Mouse (Mus musculus): Measurements from ENCODE around the gene Dus2. TPM values are rescaled to one million over a fixed set of nuclear protein-coding genes. Genes with fewer than 3 reads are reported as not detected.
A peak's percentile ranks its signal among the peaks of the same experiment; 100 is the strongest.

The Dus2 gene
- polyA plus RNA-seq, 1 experiment from 2014 or later: 27.3 TPM

- Histone ChIP-seq H3K27me3 (no peaks in the 10 kb centered on the region), H3K9me3 (no peaks in the 10 kb centered on the region), H3K36me3 (peaks cover 53% of the 10 kb centered on the region), H3K4me1 (no peaks in the 10 kb centered on the region), H3K4me3 (no peak overlapping the region), H3K4me2 (replicated peaks) (no peak overlapping the region), H3K9ac (no peak overlapping the region), H3K27ac (no peak overlapping the region)
- 91% methylated on average over 9 of the region's 9 CpGs for WGBS
- ATAC-seq (ENCODE audit: low FRiP score, low read depth): no peak
Observed at GRCm38 (mm10) chr8:106052510-106053089, 61.5 kb downstream of the Dus2 start.

- H3K4me3 ChIP-seq: no peak overlapping the region
- WGBS: 45% methylated on average over 6 of the region's 6 CpGs
- no peak overlapping the region for H3K9ac ChIP-seq
- no peaks in the 10 kb centered on the region for H3K27me3 ChIP-seq
- no peak overlapping the region for H3K27ac ChIP-seq
- peaks cover 10% of the 10 kb centered on the region for H3K4me1 ChIP-seq
- H3K4me2 ChIP-seq (replicated peaks): no peak overlapping the region
- no peaks in the 10 kb centered on the region for H3K9me3 ChIP-seq
- H3K36me3 ChIP-seq: peaks cover 44% of the 10 kb centered on the region
- ATAC-seq (ENCODE audit: low FRiP score, low read depth): no peak
Observed at GRCm38 (mm10) chr8:106054190-106054811, 63.2 kb downstream of the Dus2 start.

DNA sequence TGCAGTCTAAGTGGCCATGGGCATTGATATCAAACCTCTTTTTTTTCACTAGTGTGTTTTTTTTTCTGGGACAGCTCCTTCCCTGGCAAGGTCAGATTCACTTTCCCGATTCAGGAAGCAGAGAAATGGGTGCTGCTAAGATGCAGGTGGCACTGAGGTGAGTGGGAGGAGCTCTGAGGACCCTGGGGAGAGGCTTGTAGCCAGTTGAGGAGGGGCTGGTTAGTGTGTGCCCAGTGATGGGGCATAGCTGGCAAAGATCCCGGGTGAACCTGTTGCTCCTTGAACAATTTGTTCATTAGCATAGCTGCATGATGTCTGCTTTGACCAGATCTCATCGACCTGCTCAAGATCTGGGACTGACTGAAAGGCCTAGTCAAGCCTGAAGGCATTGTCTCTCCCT, 63.9 kb downstream of the Dus2 start:
- Histone ChIP-seq H3K9ac (no peak overlapping the region), H3K4me1 (peaks cover 10% of the 10 kb centered on the region), H3K27ac (no peak overlapping the region), H3K27me3 (no peaks in the 10 kb centered on the region), H3K9me3 (no peaks in the 10 kb centered on the region), H3K36me3 (peaks cover 43% of the 10 kb centered on the region), H3K4me3 (no peak overlapping the region), H3K4me2 (replicated peaks) (no peak overlapping the region)
- 60% methylated on average over 3 of the region's 3 CpGs for whole genome bisulfite sequencing
- no peak for ATAC-seq (ENCODE audit: low FRiP score, low read depth)

DNA sequence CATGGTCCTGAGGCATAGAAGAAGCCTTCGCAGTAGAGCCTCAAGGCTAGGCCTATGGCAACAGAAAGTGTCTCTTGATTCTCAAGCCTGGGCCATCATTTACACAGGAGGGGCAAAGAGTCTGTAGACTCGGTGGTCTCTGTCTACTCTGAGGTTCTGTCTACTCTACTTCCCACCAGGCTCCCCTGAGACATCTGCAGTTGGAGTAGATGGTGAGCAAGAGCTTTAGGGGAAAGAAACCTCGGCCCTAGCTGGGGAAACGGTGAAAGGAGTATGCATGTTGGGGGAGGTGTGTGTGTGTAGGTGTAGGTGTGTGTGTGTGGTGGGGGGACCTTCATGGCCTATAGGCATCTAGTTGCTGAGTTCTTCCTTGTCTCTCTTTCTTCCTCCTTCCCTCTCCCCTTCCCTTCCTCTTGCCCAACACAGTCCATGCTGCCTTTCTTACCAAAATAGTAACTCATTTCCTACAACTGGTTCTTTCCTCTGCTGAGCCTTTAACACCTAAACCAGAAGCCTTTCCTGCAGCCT, 65.4 kb downstream of the Dus2 start:
- Histone ChIP-seq H3K27ac (no peak overlapping the region), H3K9ac (no peak overlapping the region), H3K27me3 (no peaks in the 10 kb centered on the region), H3K4me3 (no peak overlapping the region), H3K9me3 (no peaks in the 10 kb centered on the region), H3K4me1 (peaks cover 21% of the 10 kb centered on the region), H3K4me2 (replicated peaks) (no peak overlapping the region), H3K36me3 (peaks cover 28% of the 10 kb centered on the region)
- 86% methylated on average over 4 of the region's 4 CpGs for WGBS
- ATAC-seq (ENCODE audit: low FRiP score, low read depth): no peak

DNA sequence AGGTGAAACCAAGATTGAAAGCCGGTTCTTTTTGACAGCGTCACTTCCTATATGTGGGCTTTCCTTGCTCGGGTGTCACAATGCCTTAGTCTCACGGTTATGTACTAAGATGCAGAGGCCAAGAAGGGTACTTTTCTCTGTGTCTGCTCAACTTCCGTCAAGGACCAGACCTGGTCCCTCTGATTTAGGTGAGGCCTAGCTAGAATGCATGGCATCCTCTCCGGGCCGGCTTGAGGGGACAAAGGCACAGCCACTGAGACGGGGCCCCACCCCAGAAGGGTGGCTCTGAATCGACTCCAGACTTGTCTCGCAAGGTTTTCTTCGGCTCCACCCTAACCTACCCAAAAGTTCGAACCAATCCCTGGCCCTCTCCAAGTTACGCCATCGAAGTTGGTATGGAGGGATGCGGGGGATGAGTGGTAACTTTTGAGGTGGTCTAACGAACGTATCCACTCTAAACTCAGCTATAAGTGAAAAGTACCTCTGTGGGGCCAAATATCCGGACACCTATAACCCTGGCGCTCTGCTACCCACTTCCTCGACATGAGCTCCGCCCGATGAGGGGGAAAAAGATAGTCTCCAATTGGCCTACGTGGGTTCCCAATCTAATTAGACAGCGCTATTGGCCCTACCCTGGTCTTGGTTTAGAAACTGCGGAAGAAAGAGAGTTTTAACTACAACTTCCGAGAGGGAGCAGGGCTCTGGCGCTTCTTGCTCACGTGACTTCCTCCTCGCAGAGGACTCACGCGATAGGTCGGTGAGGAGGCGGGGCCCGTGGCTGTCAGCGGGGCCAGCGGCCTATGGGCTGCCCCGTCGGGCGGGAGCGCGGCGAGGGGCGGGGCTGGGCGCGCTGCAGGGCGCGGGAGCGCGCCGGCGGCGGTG, 67.8 kb downstream of the Dus2 start, which contains the start of gene Nfatc3:
TSS of gene Nfatc3 (plus strand) at position 110 of the 882 bp plus-strand sequence.
- Histone ChIP-seq H3K9ac (peak within 1 kb of the TSS; percentile 92), H3K36me3 (peaks cover 4% of the 10 kb centered on the region), H3K4me1 (peaks cover 24% of the 10 kb centered on the region), H3K27me3 (no peaks in the 10 kb centered on the region), H3K9me3 (no peaks in the 10 kb centered on the region), H3K4me3 (peak within 1 kb of the TSS; percentile 87), H3K4me2 (replicated peaks) (peak within 1 kb of the TSS; percentile 83), H3K27ac (peak within 1 kb of the TSS; percentile 95)
- WGBS: under 1% methylated on average over 52 of the region's 52 CpGs
- ATAC-seq (ENCODE audit: low FRiP score, low read depth): peak; percentile 99

DNA sequence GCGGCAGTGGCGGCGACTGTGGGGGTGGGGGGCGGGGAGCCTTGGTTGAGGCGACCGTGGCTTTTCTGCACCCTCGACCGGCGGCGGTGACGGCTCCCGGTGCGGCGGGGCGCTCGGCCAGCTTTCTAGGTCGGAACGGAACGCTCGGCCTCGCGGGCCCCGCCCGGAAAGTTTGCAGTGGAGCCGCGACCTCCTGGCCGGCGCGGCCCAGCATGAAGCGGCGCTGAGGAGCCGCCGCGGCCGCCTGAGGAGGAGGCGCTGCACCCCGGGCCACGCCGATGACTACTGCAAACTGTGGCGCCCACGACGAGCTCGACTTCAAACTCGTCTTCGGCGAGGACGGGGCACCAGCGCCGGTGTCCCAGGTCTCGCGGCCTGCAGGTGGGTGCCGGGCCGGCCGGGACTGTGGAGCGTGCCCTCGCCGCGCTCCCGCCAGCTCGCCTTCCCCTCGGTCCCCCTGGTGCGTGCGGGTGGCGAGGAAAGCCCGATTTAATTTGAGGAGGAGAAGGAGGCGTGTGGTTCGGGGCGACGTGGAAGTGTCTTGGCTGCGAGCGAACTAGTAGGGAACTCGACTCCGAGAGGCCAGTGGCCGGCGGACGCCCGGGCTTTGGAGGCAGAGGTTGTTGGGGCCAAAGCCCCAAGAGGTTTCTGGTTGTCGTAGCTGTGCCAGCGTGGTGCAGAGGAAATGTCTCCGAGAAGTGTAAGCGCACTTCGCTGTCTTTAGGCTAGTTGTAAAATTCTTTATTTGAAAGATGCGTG, 68.7 kb downstream of the Dus2 start:
- Histone ChIP-seq H3K9ac (peak overlapping the region; percentile 92), H3K36me3 (no peaks in the 10 kb centered on the region; the same call in 1 of the 2 replicates), H3K4me1 (peaks cover 24% of the 10 kb centered on the region), H3K27me3 (no peaks in the 10 kb centered on the region), H3K4me3 (peak overlapping the region; percentile 87), H3K27ac (peak overlapping the region; percentile 95), H3K4me2 (replicated peaks) (peak overlapping the region; percentile 67), H3K9me3 (no peaks in the 10 kb centered on the region)
- peak; percentile 85 for ATAC-seq (ENCODE audit: low FRiP score, low read depth)
- WGBS: under 1% methylated on average over 80 of the region's 83 CpGs

GRCm38 (mm10) chr8:106060521-106060920, 69.4 kb downstream of the Dus2 start:
- Histone ChIP-seq H3K4me2 (replicated peaks) (peak overlapping the region; percentile 67), H3K4me1 (peaks cover 24% of the 10 kb centered on the region), H3K9me3 (no peaks in the 10 kb centered on the region), H3K27ac (no peak overlapping the region), H3K36me3 (no peaks in the 10 kb centered on the region), H3K4me3 (peak overlapping the region; percentile 87), H3K9ac (peak overlapping the region; percentile 92), H3K27me3 (no peaks in the 10 kb centered on the region)
- no peak for ATAC-seq (ENCODE audit: low FRiP score, low read depth)
- 4% methylated on average over 3 of the region's 3 CpGs for WGBS

DNA sequence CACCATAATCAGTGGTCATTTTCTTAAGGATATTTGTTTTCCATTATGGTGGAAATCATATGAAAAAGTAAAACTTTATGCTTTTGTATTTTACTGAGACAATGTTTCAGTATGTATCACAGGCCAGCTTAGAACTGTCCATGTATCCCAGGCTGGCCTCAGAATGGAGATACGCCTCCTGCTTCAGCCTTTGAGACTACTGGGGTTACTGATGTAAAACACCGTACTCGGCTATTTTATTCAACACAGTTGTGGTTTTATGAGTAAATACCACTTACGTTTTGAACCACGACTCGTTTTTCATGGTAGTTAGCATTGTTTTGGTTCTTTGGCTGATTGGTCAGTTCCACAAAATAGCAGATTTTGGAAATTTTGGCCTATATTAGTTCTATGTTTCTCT, 70.5 kb downstream of the Dus2 start:
- Histone ChIP-seq H3K4me3 (peak overlapping the region; percentile 87; the same call in 1 of the 2 replicates), H3K36me3 (no peaks in the 10 kb centered on the region), H3K4me2 (replicated peaks) (peak overlapping the region; percentile 67)

DNA sequence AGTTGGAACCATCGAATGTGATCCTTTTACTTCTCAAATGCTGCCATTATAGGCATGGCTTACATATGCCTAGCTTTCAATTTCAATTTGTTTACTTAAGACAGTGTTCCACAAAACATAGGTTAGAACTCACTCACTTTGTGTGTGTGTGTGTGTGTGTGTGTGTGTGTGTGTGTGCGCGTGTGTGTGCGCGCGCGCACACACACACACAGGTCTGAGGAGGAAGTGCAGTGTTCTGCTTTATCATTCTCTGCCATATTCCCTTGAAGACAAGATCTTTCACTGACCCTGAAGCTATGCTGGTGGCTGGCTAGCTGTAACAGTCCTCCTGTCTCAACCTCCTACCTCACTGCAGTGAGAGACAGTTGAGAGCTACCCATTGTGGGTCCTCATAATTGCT, 71.9 kb downstream of the Dus2 start:
- ATAC-seq (ENCODE audit: low FRiP score, low read depth): no peak
- 94% methylated on average over 7 of the region's 7 CpGs for WGBS

More for the DNA sequence above, 70.5 kb downstream of the Dus2 start:
- H3K27me3 ChIP-seq: no peaks in the 10 kb centered on the region
- no peak overlapping the region for H3K9ac ChIP-seq
- ATAC-seq (ENCODE audit: low FRiP score, low read depth): no peak
- H3K4me1 ChIP-seq: peaks cover 24% of the 10 kb centered on the region
- no peak overlapping the region for H3K27ac ChIP-seq
- H3K9me3 ChIP-seq: no peaks in the 10 kb centered on the region
- WGBS: 70% methylated on average over 6 of the region's 6 CpGs

DNA sequence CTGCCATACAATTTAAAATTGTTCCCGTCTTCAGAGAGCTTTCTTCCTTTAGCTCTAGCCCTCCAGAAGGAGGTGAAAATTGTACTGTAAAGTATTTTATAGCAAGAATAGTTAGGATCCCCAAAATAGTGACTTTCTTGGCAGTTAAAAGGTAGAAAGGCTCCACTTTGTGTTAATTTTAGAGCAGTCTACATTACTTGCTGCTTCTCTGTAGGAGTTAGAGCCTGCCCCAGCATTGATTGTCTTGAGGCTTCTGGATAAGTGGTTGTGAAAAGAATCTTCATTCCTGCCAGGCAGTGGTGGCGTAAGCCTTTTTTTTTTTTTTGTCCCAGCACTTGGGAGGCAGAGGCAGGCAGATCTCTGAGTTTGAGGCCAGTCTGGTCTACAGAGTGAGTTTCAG, 75.6 kb downstream of the Dus2 start:
- Histone ChIP-seq H3K9ac (no peak overlapping the region), H3K36me3 (no peaks in the 10 kb centered on the region), H3K27ac (no peak overlapping the region), H3K9me3 (no peaks in the 10 kb centered on the region), H3K4me2 (replicated peaks) (no peak overlapping the region), H3K4me3 (no peak overlapping the region), H3K27me3 (no peaks in the 10 kb centered on the region), H3K4me1 (peaks cover 1% of the 10 kb centered on the region)
- 89% methylated on average over 2 of the region's 2 CpGs for WGBS
- no peak for ATAC-seq (ENCODE audit: low FRiP score, low read depth)

More for the DNA sequence above, 71.9 kb downstream of the Dus2 start:
- Histone ChIP-seq H3K4me2 (replicated peaks) (no peak overlapping the region), H3K4me3 (no peak overlapping the region), H3K36me3 (no peaks in the 10 kb centered on the region), H3K27me3 (no peaks in the 10 kb centered on the region), H3K9ac (no peak overlapping the region), H3K4me1 (peaks cover 22% of the 10 kb centered on the region), H3K9me3 (no peaks in the 10 kb centered on the region), H3K27ac (no peak overlapping the region)

GRCm38 (mm10) chr8:106069565-106069964, 78.4 kb downstream of the Dus2 start:
- Histone ChIP-seq H3K36me3 (no peaks in the 10 kb centered on the region), H3K27ac (no peak overlapping the region), H3K4me3 (no peak overlapping the region), H3K9ac (no peak overlapping the region), H3K9me3 (no peaks in the 10 kb centered on the region), H3K4me2 (replicated peaks) (no peak overlapping the region), H3K27me3 (no peaks in the 10 kb centered on the region), H3K4me1 (no peaks in the 10 kb centered on the region)
- ATAC-seq (ENCODE audit: low FRiP score, low read depth): no peak
- WGBS: 46% methylated on average over 1 of the region's 1 CpGs
